Mouse (Mus musculus): ENCODE results near the gene Gpc6. TPM values are rescaled to one million over a fixed set of nuclear protein-coding genes. Genes with fewer than 3 reads are reported as not detected.

Gpc6 gene
- total and polyA plus RNA-seq, 3 experiments, result not detected

GRCm38 (mm10) chr14:117519574-117519973, 594.5 kb downstream of the Gpc6 start:
- Histone ChIP-seq H3K9ac (ENCODE audit: insufficient read depth, low read depth) (no peak overlapping the region), H3K9me3 (replicated peaks; ENCODE audit: low read length) (no peaks in the 10 kb centered on the region), H3K4me2 (ENCODE audit: insufficient read depth, low read depth, poor library complexity, severe bottlenecking) (no peak overlapping the region), H3K4me1 (ENCODE audit: control insufficient read depth in 1 of 2, insufficient read depth in 2 of 2) (no peaks in the 10 kb centered on the region), H3K27me3 (replicated peaks) (no peaks in the 10 kb centered on the region), H3K4me3 (replicated peaks in 1 of 3; ENCODE audit: low read depth in 2 of 3, low read length in 2 of 3, poor library complexity in 1 of 3) (no peak overlapping the region), H3K79me2 (replicated peaks; ENCODE audit: control insufficient read depth, extremely low read depth, insufficient read depth, poor library complexity, severe bottlenecking) (no peaks in the 10 kb centered on the region), H3K27ac (ENCODE audit: insufficient read depth, low read depth) (no peak overlapping the region), H3K36me3 (replicated peaks in 1 of 2; ENCODE audit: control insufficient read depth in 1 of 2, insufficient read depth in 1 of 2, low read length in 1 of 2) (no peaks in the 10 kb centered on the region)
- in situ Hi-C loops (cut with MboI; ENCODE audit: low pct_ligation_motif_present, low pct_unique_long_range_greater_than_20kb, low sequenced_read_pairs), result no loop called here
- TF ChIP-seq JUN (IDR thresholded peaks at IDR 0.05; ENCODE audit: insufficient read depth, low read depth, low read length), result no peak
- TF ChIP-seq CHD1 (IDR thresholded peaks at IDR 0.05; ENCODE audit: low read depth, low read length), result no peak
- TF ChIP-seq ETS1 (conservative IDR thresholded peaks at IDR 0.05; ENCODE audit: low read depth, low read length), result no peak
- no peak for TF ChIP-seq CHD2 (IDR thresholded peaks at IDR 0.05; ENCODE audit: low read length)
- no peak for TF ChIP-seq SMC3 (IDR thresholded peaks at IDR 0.05; ENCODE audit: low read depth, low read length)
- dilution Hi-C loops (cut with MboI; ENCODE audit: extremely low pct_ligation_motif_present, extremely low pct_unique_long_range_greater_than_20kb, low sequenced_read_pairs), result no loop called here
- DNase-seq (ENCODE audit: extremely low read depth), result no peak

- Histone ChIP-seq H3K27me3 (replicated peaks) (no peaks in the 10 kb centered on the region), H3K27ac (ENCODE audit: insufficient read depth, low read depth) (no peak overlapping the region), H3K9ac (ENCODE audit: insufficient read depth, low read depth) (no peak overlapping the region), H3K4me2 (ENCODE audit: insufficient read depth, low read depth, poor library complexity, severe bottlenecking) (no peak overlapping the region), H3K9me3 (replicated peaks; ENCODE audit: low read length) (no peaks in the 10 kb centered on the region), H3K36me3 (replicated peaks in 1 of 2; ENCODE audit: control insufficient read depth in 1 of 2, insufficient read depth in 1 of 2, low read length in 1 of 2) (no peaks in the 10 kb centered on the region), H3K79me2 (replicated peaks; ENCODE audit: control insufficient read depth, extremely low read depth, insufficient read depth, poor library complexity, severe bottlenecking) (no peaks in the 10 kb centered on the region), H3K4me3 (replicated peaks in 1 of 3; ENCODE audit: low read depth in 2 of 3, low read length in 2 of 3, poor library complexity in 1 of 3) (no peak overlapping the region), H3K4me1 (ENCODE audit: control insufficient read depth in 1 of 2, insufficient read depth in 2 of 2) (no peaks in the 10 kb centered on the region)
- dilution Hi-C loops (cut with MboI; ENCODE audit: extremely low pct_ligation_motif_present, extremely low pct_unique_long_range_greater_than_20kb, low sequenced_read_pairs) (no loop called here), in situ Hi-C loops (cut with MboI; ENCODE audit: low pct_ligation_motif_present, low pct_unique_long_range_greater_than_20kb, low sequenced_read_pairs) (no loop called here)
- TF ChIP-seq MAZ (IDR thresholded peaks at IDR 0.05; ENCODE audit: low read depth, low read length) (no peak), USF1 (IDR thresholded peaks at IDR 0.05; ENCODE audit: low read depth, low read length) (no peak), CTCF (conservative IDR thresholded peaks at IDR 0.05 in 1 of 2, IDR thresholded peaks at IDR 0.05 in 1 of 2; ENCODE audit: low read depth in 2 of 2, low read length in 2 of 2) (no peak), TCF12 (IDR thresholded peaks at IDR 0.05; ENCODE audit: low read depth, low read length) (no peak), POLR2AphosphoS2 (IDR thresholded peaks at IDR 0.05; ENCODE audit: low read depth, low read length) (no peak), USF2 (conservative IDR thresholded peaks at IDR 0.05; ENCODE audit: low read depth, low read length) (no peak), MYC (IDR thresholded peaks at IDR 0.05; ENCODE audit: low read depth, low read length) (no peak), ZMIZ1 (IDR thresholded peaks at IDR 0.05; ENCODE audit: low read depth, low read length) (no peak), TBP (conservative IDR thresholded peaks at IDR 0.05; ENCODE audit: low read depth, low read length) (no peak), MAFK (IDR thresholded peaks at IDR 0.05; ENCODE audit: insufficient replicate concordance, low read length) (no peak), ELF1 (IDR thresholded peaks at IDR 0.05; ENCODE audit: low read depth, low read length) (no peak), MEF2A (IDR thresholded peaks at IDR 0.05; ENCODE audit: borderline replicate concordance, low read depth, low read length) (no peak), CHD2 (IDR thresholded peaks at IDR 0.05; ENCODE audit: low read length) (no peak), ZNF384 (IDR thresholded peaks at IDR 0.05; ENCODE audit: low read depth, low read length) (no peak), HCFC1 (IDR thresholded peaks at IDR 0.05; ENCODE audit: low read depth, low read length) (no peak), ZKSCAN1 (IDR thresholded peaks at IDR 0.05; ENCODE audit: borderline replicate concordance, low read depth, low read length) (no peak), ZC3H11A (IDR thresholded peaks at IDR 0.05; ENCODE audit: low read depth, low read length) (no peak), JUND (conservative IDR thresholded peaks at IDR 0.05; ENCODE audit: low read depth, low read length) (no peak), BHLHE40 (IDR thresholded peaks at IDR 0.05; ENCODE audit: low read depth, low read length) (no peak)
- DNase-seq (ENCODE audit: extremely low read depth), result no peak
Measured at GRCm38 (mm10) chr14:117520706-117521105, 595.6 kb downstream of the Gpc6 start.

Data from CH12.LX (cell line).